Mouse (Mus musculus) C2C12 (cell line): Measurements from ENCODE around the gene E2f6.

ENCODE experiments used
- CEBPB ChIP-seq: IDR thresholded peaks from one replicate; pipeline ENCODE4 v1.6.1; 2011; ENCODE audit warnings: low read depth, mild to moderate bottlenecking, control low read depth, moderate library complexity
- CTCF ChIP-seq: IDR thresholded peaks from one replicate; pipeline ENCODE4 v1.5.1; 2011; ENCODE audit not compliant: control insufficient read depth, insufficient read depth, insufficient read length
- MAX ChIP-seq: IDR thresholded peaks from one replicate; pipeline ENCODE4 v1.6.1; 2011; ENCODE audit warnings: mild to moderate bottlenecking, control low read depth
- MYOD1 ChIP-seq: IDR thresholded peaks from one replicate; pipeline ENCODE4 v1.6.1; 2011; ENCODE audit warnings: low read depth; ENCODE audit not compliant: control insufficient read depth, insufficient read length
- MYOG ChIP-seq: IDR thresholded peaks from one replicate; pipeline ENCODE4 v1.6.1; 2011; ENCODE audit not compliant: control insufficient read depth, insufficient read length; ENCODE audit errors: extremely low read depth
- USF1 ChIP-seq: IDR thresholded peaks from one replicate; pipeline ENCODE4 v1.6.1; 2011; ENCODE audit warnings: low read depth, mild to moderate bottlenecking, control low read depth, moderate library complexity

DNA sequence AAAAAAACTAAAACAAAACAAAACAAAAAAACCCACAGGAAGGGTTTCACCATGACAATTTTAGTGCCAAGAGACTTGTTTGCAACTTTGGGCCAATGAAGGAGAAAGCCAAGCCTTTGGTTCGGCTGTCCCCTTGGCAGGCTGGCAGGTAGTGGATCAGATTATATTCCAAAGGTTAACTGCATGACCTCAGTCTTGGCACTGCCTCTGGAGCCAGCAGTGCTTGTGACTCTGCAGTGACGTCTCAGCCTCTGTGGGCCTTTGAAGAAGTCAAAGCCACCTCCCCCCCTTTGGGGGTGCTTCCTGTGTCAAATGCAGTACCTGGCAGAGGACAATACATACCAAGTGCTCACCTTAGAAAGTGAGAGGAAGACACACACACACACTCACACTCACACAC is 63.3 kb downstream of the E2f6 start:
- no peak for TF ChIP-seq USF1
- TF ChIP-seq CTCF: no peak
- no peak for TF ChIP-seq MAX
- no peak for TF ChIP-seq CEBPB
- TF ChIP-seq MYOD1: no peak
- TF ChIP-seq MYOG: no peak
